Mouse (Mus musculus): ENCODE results near the gene Cipc. TPM values are rescaled to one million over a fixed set of nuclear protein-coding genes. Genes with fewer than 3 reads are reported as not detected.

Cipc gene
- polyA plus RNA-seq, 1 experiment from 2014 or later = 39.1 TPM

- Histone ChIP-seq H3K4me3 (no peak overlapping the region), H3K36me3 (replicated peaks) (no peaks in the 10 kb centered on the region), H3K27ac (no peak overlapping the region), H3K27me3 (ENCODE audit: poor library complexity, severe bottlenecking) (no peaks in the 10 kb centered on the region), H3K4me1 (peaks cover 32% of the 10 kb centered on the region), H3K9me3 (no peaks in the 10 kb centered on the region)
- DNase-seq (ENCODE audit: extremely low spot score, low spot score) = no peak
- 86% methylated on average over 11 of the region's 11 CpGs for WGBS
These were observed 10.1 kb upstream of the Cipc start for GRCm38 (mm10) chr12:86936587-86937343.

DNA sequence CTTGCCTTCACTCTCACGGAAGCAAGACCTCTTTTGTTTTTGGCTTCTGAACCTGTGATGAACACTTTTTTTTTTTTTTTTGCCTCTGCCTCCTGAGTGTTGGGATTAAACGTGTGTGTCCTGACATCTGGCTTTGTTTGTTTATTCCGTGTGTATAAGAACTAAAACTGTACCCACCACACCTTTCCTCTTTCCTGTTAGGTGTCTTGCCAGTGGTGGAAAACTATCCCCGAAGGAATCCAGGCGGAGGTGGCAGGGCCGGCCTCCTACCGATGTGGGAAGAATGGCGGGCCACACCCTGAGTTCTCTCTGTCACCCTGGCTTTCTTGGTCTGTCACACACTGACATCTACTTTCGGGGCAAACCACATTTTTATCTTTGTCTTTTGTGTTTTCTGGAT, 8.3 kb upstream of the Cipc start:
- no peaks in the 10 kb centered on the region for H3K9me3 ChIP-seq
- H3K27me3 ChIP-seq (ENCODE audit: poor library complexity, severe bottlenecking) = no peaks in the 10 kb centered on the region
- no peak overlapping the region for H3K27ac ChIP-seq
- no peak overlapping the region for H3K4me3 ChIP-seq
- 86% methylated on average over 9 of the region's 9 CpGs for WGBS
- H3K36me3 ChIP-seq (replicated peaks) = no peaks in the 10 kb centered on the region
- DNase-seq (ENCODE audit: extremely low spot score, low spot score) = no peak
- peaks cover 33% of the 10 kb centered on the region for H3K4me1 ChIP-seq

DNA sequence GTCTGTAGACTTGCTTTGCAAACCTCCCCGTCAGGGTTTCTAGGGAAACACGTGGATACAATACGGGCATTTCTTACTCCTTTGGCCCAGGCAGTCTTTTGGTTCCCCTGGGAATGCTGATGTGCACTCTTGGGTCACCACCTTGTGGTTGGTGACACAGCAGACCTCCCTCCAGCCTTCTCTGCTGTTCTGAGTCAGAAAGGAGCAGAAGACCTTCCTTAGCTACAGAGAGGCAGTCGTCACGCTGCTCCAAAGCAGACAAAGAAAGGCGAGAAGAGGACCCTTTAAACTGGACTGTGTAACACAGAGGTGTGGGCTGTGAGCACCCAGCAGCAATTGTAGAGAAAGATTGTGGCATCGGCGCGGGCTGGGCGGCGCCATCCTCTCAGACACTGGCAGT, 5.7 kb upstream of the Cipc start:
- no peaks in the 10 kb centered on the region for H3K9me3 ChIP-seq
- H3K4me3 ChIP-seq = peak overlapping the region; percentile 8; the same call in 1 of the 2 replicates
- peak overlapping the region; percentile 83 for H3K27ac ChIP-seq
- no peaks in the 10 kb centered on the region for H3K27me3 ChIP-seq (ENCODE audit: poor library complexity, severe bottlenecking)
- no peaks in the 10 kb centered on the region for H3K36me3 ChIP-seq (replicated peaks)
- peak; percentile 23 for DNase-seq (ENCODE audit: extremely low spot score, low spot score)
- 51% methylated on average over 11 of the region's 11 CpGs for WGBS
- peaks cover 47% of the 10 kb centered on the region for H3K4me1 ChIP-seq

GRCm38 (mm10) chr12:86941734-86942486, 4.9 kb upstream of the Cipc start:
- no peaks in the 10 kb centered on the region for H3K27me3 ChIP-seq (ENCODE audit: poor library complexity, severe bottlenecking)
- WGBS = 49% methylated on average over 5 of the region's 5 CpGs
- peaks cover 50% of the 10 kb centered on the region for H3K4me1 ChIP-seq
- H3K27ac ChIP-seq = peak overlapping the region; percentile 83
- H3K36me3 ChIP-seq (replicated peaks) = no peaks in the 10 kb centered on the region
- no peaks in the 10 kb centered on the region for H3K9me3 ChIP-seq
- DNase-seq (ENCODE audit: extremely low spot score, low spot score) = peak; percentile 54
- peak overlapping the region; percentile 26; the same call in 1 of the 2 replicates for H3K4me3 ChIP-seq

DNA sequence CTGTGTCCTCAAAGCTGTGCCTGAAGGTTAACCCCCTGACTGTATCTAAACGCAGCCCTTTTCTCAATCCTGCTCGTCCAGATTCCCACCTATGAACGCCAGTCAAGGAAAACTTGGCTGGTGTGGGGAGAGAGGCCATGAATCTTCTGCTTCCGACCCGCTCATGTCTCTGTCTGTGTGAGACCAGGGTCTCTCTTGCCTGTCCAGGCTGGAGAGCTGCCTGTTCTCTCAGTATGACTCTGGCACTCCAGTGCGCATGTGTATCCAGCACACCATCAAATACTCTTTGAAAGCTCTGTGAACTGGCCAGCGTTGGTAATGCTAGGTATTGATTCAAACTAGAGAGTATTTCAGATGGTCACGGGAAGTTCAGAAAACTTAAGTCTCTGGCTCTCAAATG, 3.4 kb upstream of the Cipc start:
- H3K36me3 ChIP-seq (replicated peaks) = no peaks in the 10 kb centered on the region
- H3K4me1 ChIP-seq = peaks cover 61% of the 10 kb centered on the region
- no peaks in the 10 kb centered on the region for H3K27me3 ChIP-seq (ENCODE audit: poor library complexity, severe bottlenecking)
- DNase-seq (ENCODE audit: extremely low spot score, low spot score) = no peak
- no peak overlapping the region for H3K4me3 ChIP-seq
- H3K27ac ChIP-seq = peak overlapping the region; percentile 49; the same call in 1 of the 2 replicates
- WGBS = 93% methylated on average over 8 of the region's 8 CpGs
- no peaks in the 10 kb centered on the region for H3K9me3 ChIP-seq

- peaks cover 75% of the 10 kb centered on the region for H3K4me1 ChIP-seq
- DNase-seq (ENCODE audit: extremely low spot score, low spot score) = peak; percentile 60
- peak overlapping the region; percentile 10; the same call in 1 of the 2 replicates for H3K4me3 ChIP-seq
- H3K27ac ChIP-seq = no peak overlapping the region
- 7% methylated on average over 4 of the region's 4 CpGs for WGBS
- H3K36me3 ChIP-seq (replicated peaks) = peaks cover under 1% of the 10 kb centered on the region; the same call in 1 of the 2 replicates
- no peaks in the 10 kb centered on the region for H3K9me3 ChIP-seq
- H3K27me3 ChIP-seq (ENCODE audit: poor library complexity, severe bottlenecking) = no peaks in the 10 kb centered on the region
These were observed 1.7 kb upstream of the Cipc start for GRCm38 (mm10) chr12:86945126-86945525.

GRCm38 (mm10) chr12:86946301-86946781, 502 bp upstream of the Cipc start:
- Histone ChIP-seq H3K4me1 (peaks cover 68% of the 10 kb centered on the region), H3K9me3 (no peaks in the 10 kb centered on the region), H3K36me3 (replicated peaks) (peaks cover 10% of the 10 kb centered on the region), H3K4me3 (peak overlapping the region; percentile 78), H3K27ac (peak overlapping the region; percentile 100), H3K27me3 (ENCODE audit: poor library complexity, severe bottlenecking) (no peaks in the 10 kb centered on the region)
- peak; percentile 38 for DNase-seq (ENCODE audit: extremely low spot score, low spot score)
- WGBS = 1% methylated on average over 17 of the region's 17 CpGs

- Histone ChIP-seq H3K27ac (peak overlapping the region; percentile 100), H3K9me3 (no peaks in the 10 kb centered on the region), H3K4me3 (peak overlapping the region; percentile 78), H3K27me3 (ENCODE audit: poor library complexity, severe bottlenecking) (no peaks in the 10 kb centered on the region), H3K36me3 (replicated peaks) (peaks cover 21% of the 10 kb centered on the region), H3K4me1 (peaks cover 63% of the 10 kb centered on the region)
- DNase-seq (ENCODE audit: extremely low spot score, low spot score) = no peak
- WGBS = 25% methylated on average over 26 of the region's 26 CpGs
These were observed 998 bp downstream of the Cipc start for GRCm38 (mm10) chr12:86947681-86948401.

DNA sequence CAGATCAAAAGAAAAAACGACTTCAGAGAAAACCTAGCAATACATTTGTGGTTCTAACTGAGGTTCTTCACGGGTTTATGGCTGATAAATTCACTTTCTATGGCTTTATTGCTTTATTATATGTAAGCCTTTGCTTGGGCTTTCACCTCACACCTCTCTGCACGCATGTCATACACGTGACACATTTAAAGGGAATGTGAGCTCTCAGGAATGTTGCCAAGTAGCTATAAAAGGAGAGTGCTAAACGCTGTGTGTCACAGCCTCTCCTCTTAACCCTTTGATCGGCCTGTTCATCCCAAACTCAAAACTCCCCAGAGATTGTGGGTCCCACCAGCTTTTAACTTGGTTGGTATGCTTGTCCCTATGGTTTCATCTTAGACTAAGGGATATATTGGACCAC, 1.8 kb downstream of the Cipc start:
- H3K9me3 ChIP-seq = no peaks in the 10 kb centered on the region
- peaks cover 56% of the 10 kb centered on the region for H3K4me1 ChIP-seq
- no peaks in the 10 kb centered on the region for H3K27me3 ChIP-seq (ENCODE audit: poor library complexity, severe bottlenecking)
- H3K27ac ChIP-seq = no peak overlapping the region; the same call in 1 of the 2 replicates
- H3K4me3 ChIP-seq = peak overlapping the region; percentile 78
- WGBS = 81% methylated on average over 6 of the region's 6 CpGs
- peaks cover 29% of the 10 kb centered on the region for H3K36me3 ChIP-seq (replicated peaks)
- no peak for DNase-seq (ENCODE audit: extremely low spot score, low spot score)

- Histone ChIP-seq H3K27ac (no peak overlapping the region), H3K27me3 (ENCODE audit: poor library complexity, severe bottlenecking) (no peaks in the 10 kb centered on the region), H3K4me1 (peaks cover 56% of the 10 kb centered on the region), H3K4me3 (no peak overlapping the region), H3K9me3 (no peaks in the 10 kb centered on the region), H3K36me3 (replicated peaks) (peaks cover 37% of the 10 kb centered on the region)
- DNase-seq (ENCODE audit: extremely low spot score, low spot score) = no peak
- 92% methylated on average over 9 of the region's 9 CpGs for WGBS
These were observed 2.7 kb downstream of the Cipc start for GRCm38 (mm10) chr12:86949501-86949900.

- Histone ChIP-seq H3K27me3 (ENCODE audit: poor library complexity, severe bottlenecking) (no peaks in the 10 kb centered on the region), H3K4me3 (no peak overlapping the region), H3K27ac (no peak overlapping the region), H3K9me3 (no peaks in the 10 kb centered on the region), H3K36me3 (replicated peaks) (peaks cover 46% of the 10 kb centered on the region), H3K4me1 (peaks cover 51% of the 10 kb centered on the region)
- WGBS = 86% methylated on average over 16 of the region's 16 CpGs
- DNase-seq (ENCODE audit: extremely low spot score, low spot score) = no peak
These were observed 3.5 kb downstream of the Cipc start for GRCm38 (mm10) chr12:86950161-86950960.

- Histone ChIP-seq H3K27me3 (ENCODE audit: poor library complexity, severe bottlenecking) (no peaks in the 10 kb centered on the region), H3K4me1 (peaks cover 45% of the 10 kb centered on the region), H3K36me3 (replicated peaks) (peaks cover 52% of the 10 kb centered on the region), H3K4me3 (no peak overlapping the region), H3K27ac (no peak overlapping the region), H3K9me3 (no peaks in the 10 kb centered on the region)
- DNase-seq (ENCODE audit: extremely low spot score, low spot score) = no peak
- 94% methylated on average over 3 of the region's 3 CpGs for WGBS
These were observed 4.1 kb downstream of the Cipc start for GRCm38 (mm10) chr12:86950961-86951360.
